In the genomic region with DNA sequence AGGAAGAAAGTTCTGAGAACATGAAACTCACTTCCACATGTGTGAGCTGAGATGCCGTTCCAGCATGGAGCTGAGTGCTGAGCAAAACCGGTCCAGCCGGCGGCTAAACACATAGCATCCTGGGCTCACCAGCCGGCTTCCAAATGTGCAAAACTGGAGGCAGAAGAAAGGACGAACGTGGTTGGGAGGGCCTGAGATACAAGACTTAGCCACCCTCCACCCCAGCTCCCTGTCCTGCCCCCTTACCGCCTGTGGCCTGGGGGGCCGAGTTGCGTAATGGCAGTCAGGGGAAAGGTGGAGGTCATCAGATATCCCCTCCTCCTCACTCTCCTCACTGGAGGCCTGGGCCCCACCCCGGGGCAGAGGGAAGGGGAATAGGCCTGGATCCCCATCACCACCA, we compare ENCODE assay signal across 15 mouse cellular contexts. TPM values are rescaled to one million over a fixed set of nuclear protein-coding genes. Genes with fewer than 3 reads are reported as not detected.
DNase-seq lines count a peak whose midpoint lies in the region; ATAC-seq and TF ChIP-seq lines count a peak whose summit lies in the region.
"Had no signal": no experiment of that assay in that cellular context is flagged by ENCODE, and none has a peak within 500 bp of the region (broad histone marks: within the 10 kb centered on the region; RNA-seq: fewer than 3 reads in every experiment).

No protein-coding gene starts in this region.

- TF ChIP-seq CTCF in lung, adult 2 months (IDR thresholded peaks at IDR 0.05; ENCODE audit: insufficient read depth, low read length), result no peak

- no peak for TF ChIP-seq POLR2A in lung, adult 2 months (IDR thresholded peaks at IDR 0.05; ENCODE audit: borderline replicate concordance, extremely low read depth, low read depth, low read length)

- H3K4me3 ChIP-seq in forebrain, embryonic 11.5 days (ENCODE audit: low read depth, low read length), result no peak overlapping the region
- H3K4me3 ChIP-seq in forebrain, embryonic 15.5 days, result no peak overlapping the region
- no peak overlapping the region for H3K4me3 ChIP-seq in lung, embryonic 15.5 days
- no peak overlapping the region for H3K4me3 ChIP-seq in lung, adult 2 months (replicated peaks; ENCODE audit: extremely low read depth, low read depth, low read length)
- H3K4me3 ChIP-seq in intestine, embryonic 15.5 days (replicated peaks), result no peak overlapping the region
- H3K4me3 ChIP-seq: layer of hippocampus, adult 2 months; limb, embryonic 12.5 days; liver, embryonic 12.5 days had no signal

- no peak overlapping the region for H3K9ac ChIP-seq in forebrain, embryonic 11.5 days (ENCODE audit: low read length)
- no peak overlapping the region for H3K9ac ChIP-seq in forebrain, embryonic 15.5 days (replicated peaks)
- H3K9ac ChIP-seq in lung, embryonic 15.5 days, result no peak overlapping the region
- no peak overlapping the region for H3K9ac ChIP-seq in intestine, embryonic 15.5 days
- H3K9ac ChIP-seq: limb, embryonic 12.5 days; liver, embryonic 12.5 days; lung, embryonic 14.5 days had no signal

- no peak overlapping the region for H3K27ac ChIP-seq in forebrain, embryonic 11.5 days (ENCODE audit: low read depth, low read length)
- H3K27ac ChIP-seq in forebrain, embryonic 15.5 days (replicated peaks), result no peak overlapping the region
- H3K27ac ChIP-seq in lung, embryonic 15.5 days, result 0 out of 2 replicates have a peak overlapping the region, but pooled peaks have one; percentile 13
- H3K27ac ChIP-seq in intestine, embryonic 15.5 days, result no peak overlapping the region
- H3K27ac ChIP-seq: hindbrain, postnatal 0 days; limb, embryonic 12.5 days; liver, embryonic 12.5 days had no signal

- no peaks in the 10 kb centered on the region for H3K9me3 ChIP-seq in forebrain, embryonic 11.5 days (ENCODE audit: control insufficient read depth, low read length)
- H3K9me3 ChIP-seq in forebrain, embryonic 15.5 days, result no peaks in the 10 kb centered on the region
- H3K9me3 ChIP-seq in lung, embryonic 15.5 days, result no peaks in the 10 kb centered on the region
- H3K9me3 ChIP-seq in intestine, embryonic 15.5 days, result no peaks in the 10 kb centered on the region
- H3K9me3 ChIP-seq: limb, embryonic 12.5 days; liver, embryonic 12.5 days had no signal

- no peak for ATAC-seq in forebrain, embryonic 11.5 days (replicated peaks; ENCODE audit: low FRiP score)
- ATAC-seq in forebrain, embryonic 15.5 days (replicated peaks), result no peak
- no peak for ATAC-seq in lung, embryonic 15.5 days (ENCODE audit: borderline replicate concordance, extremely low read depth, low FRiP score, low TSS enrichment)
- ATAC-seq in intestine, embryonic 15.5 days, result no peak
- ATAC-seq: forebrain, embryonic 16.5 days; hindbrain, postnatal 0 days; intestine, postnatal 0 days; liver, embryonic 12.5 days had no signal

- peaks cover 2% of the 10 kb centered on the region; the same call in 1 of the 2 replicates for H3K36me3 ChIP-seq in forebrain, embryonic 11.5 days (ENCODE audit: control insufficient read depth, insufficient read depth, low read length)
- H3K36me3 ChIP-seq in forebrain, embryonic 15.5 days, result peaks cover 40% of the 10 kb centered on the region
- H3K36me3 ChIP-seq in lung, embryonic 15.5 days, result peaks cover 30% of the 10 kb centered on the region; the same call in 1 of the 2 replicates
- peaks cover 16% of the 10 kb centered on the region for H3K36me3 ChIP-seq in intestine, embryonic 15.5 days

- no peaks in the 10 kb centered on the region for H3K27me3 ChIP-seq in forebrain, embryonic 11.5 days (ENCODE audit: control insufficient read depth, insufficient read depth, low read length)
- H3K27me3 ChIP-seq in forebrain, embryonic 15.5 days, result no peaks in the 10 kb centered on the region
- no peaks in the 10 kb centered on the region for H3K27me3 ChIP-seq in lung, embryonic 15.5 days
- H3K27me3 ChIP-seq in intestine, embryonic 15.5 days (replicated peaks), result no peaks in the 10 kb centered on the region
- H3K27me3 ChIP-seq: limb, embryonic 12.5 days; liver, embryonic 12.5 days had no signal

- H3K4me1 ChIP-seq in forebrain, embryonic 11.5 days (replicated peaks; ENCODE audit: control insufficient read depth, insufficient read depth, low read length), result peaks cover 15% of the 10 kb centered on the region
- H3K4me1 ChIP-seq in forebrain, embryonic 15.5 days, result peaks cover 53% of the 10 kb centered on the region
- H3K4me1 ChIP-seq in lung, embryonic 15.5 days, result peaks cover 59% of the 10 kb centered on the region
- peaks cover 7% of the 10 kb centered on the region for H3K4me1 ChIP-seq in lung, adult 2 months (ENCODE audit: control insufficient read depth, insufficient read depth, low read length)
- H3K4me1 ChIP-seq in intestine, embryonic 15.5 days (replicated peaks), result peaks cover 27% of the 10 kb centered on the region

- 97% methylated on average over 11 of the region's 11 CpGs for WGBS in forebrain, embryonic 11.5 days
- WGBS in forebrain, embryonic 15.5 days, result 86% methylated on average over 11 of the region's 11 CpGs
- 66% methylated on average over 11 of the region's 11 CpGs for WGBS in lung, embryonic 15.5 days
- 72% methylated on average over 11 of the region's 11 CpGs for WGBS in lung, adult 2 months
- 86% methylated on average over 11 of the region's 11 CpGs for WGBS in intestine, embryonic 15.5 days

- DNase-seq in forebrain, embryonic 11.5 days (ENCODE audit: low spot score), result peak; percentile 50
- no peak for DNase-seq in lung, adult 2 months
- DNase-seq in testis, postnatal 10 days (ENCODE audit: low spot score), result peak; percentile 44
- no peak for DNase-seq in testis, postnatal 14 days (ENCODE audit: low spot score)

- no peak overlapping the region for H3K4me2 ChIP-seq in forebrain, embryonic 11.5 days (ENCODE audit: low read depth, low read length, severe bottlenecking)
- no peak overlapping the region for H3K4me2 ChIP-seq in forebrain, embryonic 15.5 days (replicated peaks)
- no peak overlapping the region for H3K4me2 ChIP-seq in lung, embryonic 15.5 days
- H3K4me2 ChIP-seq in intestine, embryonic 15.5 days (replicated peaks), result no peak overlapping the region
- H3K4me2 ChIP-seq: limb, embryonic 12.5 days; liver, embryonic 12.5 days; lung, embryonic 14.5 days had no signal

RNA-seq across cellular contexts. Expression of a gene that starts 3.5 kb away (rescaled TPM):
- 3.1 and 3.2 TPM in 2 replicates for polyA plus RNA-seq in forebrain, embryonic 11.5 days (2014; fragmentation: Nextera tagmentation; extraction: Ambion mirVana)
- polyA plus RNA-seq in forebrain, embryonic 15.5 days (2015; fragmentation: Nextera tagmentation; extraction: Ambion mirVana), result 4.4 and 4.5 TPM in 2 replicates
- 2.6 and 3.4 TPM in 2 replicates for polyA plus RNA-seq in lung, embryonic 15.5 days (2015; fragmentation: Nextera tagmentation; extraction: Ambion mirVana)
- polyA plus RNA-seq in lung, adult 2 months (2012; rRNA removed), result 8.1 and 11.4 TPM in 2 replicates
- 3.6 and 3.8 TPM in 2 replicates for polyA plus RNA-seq in intestine, embryonic 15.5 days (2015; fragmentation: Nextera tagmentation; extraction: Ambion mirVana)

RNA-seq across cellular contexts. Expression of a gene that starts 6.3 kb away (rescaled TPM):
- polyA plus RNA-seq in forebrain, embryonic 11.5 days (2014; fragmentation: Nextera tagmentation; extraction: Ambion mirVana), result 22.3 and 24.3 TPM in 2 replicates
- polyA plus RNA-seq in forebrain, embryonic 15.5 days (2015; fragmentation: Nextera tagmentation; extraction: Ambion mirVana), result 32.5 and 33.6 TPM in 2 replicates
- 14.5 TPM in 2 replicates for polyA plus RNA-seq in lung, embryonic 15.5 days (2015; fragmentation: Nextera tagmentation; extraction: Ambion mirVana)
- 8.6 and 10.5 TPM in 2 replicates for polyA plus RNA-seq in lung, adult 2 months (2012; rRNA removed)
- 10.9 and 11.3 TPM in 2 replicates for polyA plus RNA-seq in intestine, embryonic 15.5 days (2015; fragmentation: Nextera tagmentation; extraction: Ambion mirVana)

RNA-seq across cellular contexts. Expression of a gene that starts 18.3 kb away (rescaled TPM):
- 4.2 and 5.2 TPM in 2 replicates for polyA plus RNA-seq in forebrain, embryonic 11.5 days (2014; fragmentation: Nextera tagmentation; extraction: Ambion mirVana)
- 9.9 and 11.7 TPM in 2 replicates for polyA plus RNA-seq in forebrain, embryonic 15.5 days (2015; fragmentation: Nextera tagmentation; extraction: Ambion mirVana)
- polyA plus RNA-seq in lung, embryonic 15.5 days (2015; fragmentation: Nextera tagmentation; extraction: Ambion mirVana), result 2.0 and 3.0 TPM in 2 replicates
- polyA plus RNA-seq in lung, adult 2 months (2012; rRNA removed), result 22.3 and 27.1 TPM in 2 replicates
- 3.9 and 4.4 TPM in 2 replicates for polyA plus RNA-seq in intestine, embryonic 15.5 days (2015; fragmentation: Nextera tagmentation; extraction: Ambion mirVana)

RNA-seq across cellular contexts. Expression of a gene that starts 22.0 kb away (rescaled TPM):
- polyA plus RNA-seq in forebrain, embryonic 11.5 days (2014; fragmentation: Nextera tagmentation; extraction: Ambion mirVana), result 2.3 and 3.5 TPM in 2 replicates
- polyA plus RNA-seq in forebrain, embryonic 15.5 days (2015; fragmentation: Nextera tagmentation; extraction: Ambion mirVana), result 2.3 and 2.7 TPM in 2 replicates
- polyA plus RNA-seq in lung, embryonic 15.5 days (2015; fragmentation: Nextera tagmentation; extraction: Ambion mirVana), result 0.42 and 0.54 TPM in 2 replicates
- 0.18 and 3.1 TPM in 2 replicates for polyA plus RNA-seq in lung, adult 2 months (2012; rRNA removed)
- polyA plus RNA-seq in intestine, embryonic 15.5 days (2015; fragmentation: Nextera tagmentation; extraction: Ambion mirVana), result 0.21 and 0.27 TPM in 2 replicates
- polyA plus RNA-seq: C2C12 had no signal

RNA-seq across cellular contexts. Expression of a gene that starts 49.8 kb away (rescaled TPM):
- polyA plus RNA-seq in forebrain, embryonic 11.5 days (2014; fragmentation: Nextera tagmentation; extraction: Ambion mirVana), result 0.25 and 0.32 TPM in 2 replicates
- polyA plus RNA-seq in forebrain, embryonic 15.5 days (2015; fragmentation: Nextera tagmentation; extraction: Ambion mirVana), result 1.9 and 2.2 TPM in 2 replicates
- polyA plus RNA-seq in lung, embryonic 15.5 days (2015; fragmentation: Nextera tagmentation; extraction: Ambion mirVana), result 0.07 TPM in 1 of 2 replicates, not detected in the other
- not detected in 2 replicates for polyA plus RNA-seq in lung, adult 2 months (2012; rRNA removed)
- 0.15 and 0.21 TPM in 2 replicates for polyA plus RNA-seq in intestine, embryonic 15.5 days (2015; fragmentation: Nextera tagmentation; extraction: Ambion mirVana)

Comparison
In these comparisons a context has a peak if more than half of its experiments do, and no peak if none do; other contexts are left out.
1. DNase-seq: peak in forebrain, embryonic 11.5 days (single experiment) and testis, postnatal 10 days (single experiment); none in lung, adult 2 months (single experiment) and testis, postnatal 14 days (single experiment).